Mouse (Mus musculus) skeletal muscle tissue, adult 2 months (tissue): ENCODE results near the gene Psmb11.

Source experiments
- DNase-seq: peaks from one replicate; pipeline ENCODE4 v3.0.0-alpha.2; 2012; ENCODE audit warnings: low read depth, low spot score

The Psmb11 gene

DNA sequence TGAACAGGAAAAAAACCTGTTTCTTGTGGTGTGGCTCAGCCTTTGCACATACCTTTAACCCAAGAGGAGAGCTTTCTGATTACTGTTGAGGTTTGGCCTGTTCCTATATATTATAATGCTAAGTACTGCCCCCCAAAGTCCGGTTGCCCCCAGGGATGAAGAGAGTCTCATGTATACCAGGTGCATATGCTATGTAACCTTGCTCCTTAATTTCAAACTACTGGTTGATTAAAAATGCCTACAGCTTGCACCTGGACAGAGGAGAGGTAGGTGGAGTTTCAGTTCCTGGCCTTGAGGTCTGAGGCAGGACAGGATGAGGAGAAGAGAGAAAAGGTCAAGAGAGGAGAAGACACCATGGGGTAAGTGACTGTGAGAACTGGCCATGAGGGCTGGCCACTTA is at the start of gene Psmb11:
Psmb11 (plus strand) TSS at position 301 of the 400 bp plus-strand sequence.
- no peak for DNase-seq

DNA sequence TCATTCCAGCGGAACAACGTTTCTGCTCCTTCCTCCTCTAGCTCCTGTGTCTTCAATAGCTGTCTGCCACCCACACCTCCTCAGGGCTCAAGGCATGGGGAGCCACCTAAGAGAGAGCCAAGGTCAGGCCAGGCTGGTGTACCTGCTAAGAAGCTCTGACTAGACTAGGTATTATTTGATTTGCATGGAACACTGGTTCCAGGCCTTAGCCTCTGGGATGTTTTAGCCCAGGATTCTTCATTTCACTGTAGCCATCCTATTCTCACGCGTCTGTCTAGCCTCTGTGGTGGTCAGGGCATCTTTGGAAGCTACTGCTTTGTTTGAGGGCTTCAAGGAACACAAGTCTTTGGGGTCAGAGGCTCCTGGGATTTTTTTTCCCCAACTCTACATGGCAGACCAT is 49.1 kb upstream of the Psmb11 start:
- DNase-seq, result no peak

DNA sequence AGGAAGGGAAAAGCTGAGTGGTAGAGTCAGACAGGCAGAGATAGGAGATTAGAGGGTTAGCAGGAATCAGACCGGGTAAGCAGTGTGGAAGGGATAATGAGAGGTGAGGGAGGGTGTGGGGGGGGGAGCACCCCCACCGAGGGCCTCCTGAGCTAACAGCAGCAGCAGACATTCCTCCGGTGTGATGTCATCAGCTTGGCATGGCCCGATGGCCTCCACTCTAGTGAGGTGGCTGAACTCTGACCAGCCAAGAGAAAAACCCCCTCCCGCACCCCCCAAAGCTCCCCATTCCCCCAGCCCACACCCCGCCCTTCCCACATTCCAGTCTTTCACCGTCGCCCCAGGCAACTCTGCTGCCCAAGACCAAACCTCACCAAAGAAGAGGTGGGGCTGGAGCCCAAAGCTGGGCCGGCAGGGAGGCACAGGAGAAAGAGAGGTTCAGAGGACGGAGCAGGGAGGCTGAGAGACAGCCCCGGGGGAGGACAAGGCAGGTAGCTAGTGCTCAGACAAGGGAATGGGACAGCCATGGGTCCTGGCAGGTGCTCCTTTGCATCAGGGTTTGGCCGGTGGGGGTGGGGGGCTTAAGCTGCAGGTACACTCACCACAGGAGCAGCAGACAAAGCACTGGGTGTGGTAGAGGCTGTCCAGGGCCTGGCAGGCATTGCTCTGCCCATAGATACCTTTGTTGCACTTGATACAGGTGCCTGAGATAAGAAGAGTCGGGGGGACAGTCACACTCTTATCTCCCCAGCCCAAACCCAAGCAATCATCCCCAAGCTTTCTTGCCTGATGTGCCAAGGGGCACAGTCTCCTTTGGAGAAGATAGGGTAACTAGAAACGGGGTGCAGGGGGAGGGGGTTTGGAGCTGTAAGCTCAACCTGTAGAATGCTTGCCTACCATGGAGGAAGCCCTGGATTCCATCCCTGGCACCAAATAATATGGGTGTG is 48.2 kb upstream of the Psmb11 start:
- DNase-seq, result no peak

DNA sequence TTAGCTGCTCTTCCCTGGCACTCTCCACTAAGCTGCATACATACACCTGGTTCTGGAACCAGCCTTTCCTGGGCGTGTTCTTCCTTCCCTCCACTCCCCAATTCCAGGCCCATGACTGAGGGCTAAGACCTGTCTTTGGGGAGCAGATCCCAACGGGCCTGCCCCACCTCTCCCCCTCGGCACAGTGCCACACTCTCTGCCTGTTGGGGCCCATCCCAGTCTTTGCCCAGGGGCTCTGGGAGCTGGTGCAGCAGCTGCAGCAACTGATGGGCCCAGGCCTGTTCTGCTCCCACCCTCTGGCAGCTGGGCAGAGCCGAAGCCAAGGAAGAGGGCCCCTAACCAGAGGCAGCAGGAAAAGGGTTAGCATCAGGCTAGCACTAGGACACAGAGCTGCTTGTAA is 47.0 kb upstream of the Psmb11 start:
- DNase-seq, result no peak

DNA sequence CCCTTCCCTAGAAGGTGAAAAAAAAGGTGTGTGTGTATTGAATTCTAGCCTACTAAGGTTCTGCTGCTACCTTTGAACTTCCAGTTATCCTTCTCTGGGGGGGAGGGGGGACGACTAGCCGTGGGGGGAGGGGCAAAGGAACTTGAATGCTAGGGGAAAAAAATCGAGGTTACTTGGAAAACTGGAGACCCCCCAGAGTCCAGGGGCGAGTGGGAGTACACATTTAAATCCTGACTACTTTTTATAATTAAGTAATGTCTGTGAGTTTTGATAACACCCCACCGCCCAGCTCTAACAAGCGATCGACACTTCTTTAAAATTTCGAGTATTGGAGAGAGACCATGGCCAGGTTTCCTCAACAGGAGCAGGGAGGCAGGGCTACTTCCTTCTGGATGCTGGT is 46.2 kb upstream of the Psmb11 start:
- no peak for DNase-seq

DNA sequence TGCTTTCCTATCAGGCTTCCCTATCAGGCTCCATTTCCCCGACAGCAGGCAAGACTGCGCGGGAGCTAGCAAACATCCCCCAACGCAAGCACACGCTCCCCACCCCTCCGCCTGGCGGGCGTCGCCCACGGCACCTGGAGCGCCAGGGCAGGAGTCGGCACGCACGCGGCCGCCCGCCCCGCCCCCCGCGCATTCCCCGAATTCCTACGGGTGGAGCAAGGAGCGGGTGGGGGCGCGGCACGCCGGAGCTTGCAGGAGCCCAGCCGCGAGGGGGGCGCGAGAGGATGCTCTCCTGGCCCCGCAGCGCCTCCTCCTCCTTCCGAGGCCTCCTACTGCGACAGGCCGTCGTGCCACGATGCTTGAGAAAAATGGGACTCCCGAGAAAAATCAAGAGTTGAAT is 45.6 kb upstream of the Psmb11 start:
- DNase-seq, result no peak

DNA sequence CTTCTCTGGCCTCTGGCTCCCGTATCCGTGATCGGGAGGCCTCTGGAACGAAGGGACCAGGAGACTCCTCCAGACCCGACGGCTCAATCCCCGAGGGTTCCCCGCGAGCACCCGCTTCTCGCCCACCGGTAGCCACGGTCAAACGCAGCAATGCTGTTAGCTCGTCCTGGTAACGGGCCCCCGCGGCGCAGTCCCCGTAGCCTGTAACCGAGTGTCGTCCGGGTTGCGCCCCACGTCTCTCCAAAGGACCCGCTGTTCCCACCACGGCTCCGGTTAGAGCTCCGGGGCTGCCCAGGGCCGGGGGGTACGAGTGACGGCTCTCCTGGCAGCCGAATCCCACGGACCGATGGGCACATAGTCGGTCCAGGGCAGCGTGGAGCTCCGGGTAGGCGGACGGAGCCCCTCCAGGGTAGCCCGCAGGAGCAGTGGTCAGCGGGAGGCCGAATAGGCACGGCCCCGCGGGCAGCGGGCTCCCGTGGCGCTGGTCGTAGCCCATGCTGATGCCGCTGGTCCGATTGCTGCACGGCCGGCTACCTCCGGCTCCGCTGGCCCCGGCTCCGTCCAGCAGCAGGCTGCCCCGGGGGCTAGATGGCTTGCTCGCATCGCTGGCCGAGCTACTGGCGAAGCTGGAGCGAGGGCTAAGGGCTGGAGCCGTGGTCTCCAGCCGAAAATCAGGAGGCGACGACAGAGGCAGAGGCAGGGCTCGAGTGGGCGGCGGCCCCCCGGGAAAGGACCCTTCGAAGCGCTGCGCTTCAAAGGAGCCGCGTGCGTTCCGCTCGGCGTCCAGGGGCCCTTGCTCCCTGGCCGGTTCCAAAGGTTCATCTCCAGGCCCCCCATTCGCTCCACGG is 44.8 kb upstream of the Psmb11 start:
- DNase-seq, result no peak

DNA sequence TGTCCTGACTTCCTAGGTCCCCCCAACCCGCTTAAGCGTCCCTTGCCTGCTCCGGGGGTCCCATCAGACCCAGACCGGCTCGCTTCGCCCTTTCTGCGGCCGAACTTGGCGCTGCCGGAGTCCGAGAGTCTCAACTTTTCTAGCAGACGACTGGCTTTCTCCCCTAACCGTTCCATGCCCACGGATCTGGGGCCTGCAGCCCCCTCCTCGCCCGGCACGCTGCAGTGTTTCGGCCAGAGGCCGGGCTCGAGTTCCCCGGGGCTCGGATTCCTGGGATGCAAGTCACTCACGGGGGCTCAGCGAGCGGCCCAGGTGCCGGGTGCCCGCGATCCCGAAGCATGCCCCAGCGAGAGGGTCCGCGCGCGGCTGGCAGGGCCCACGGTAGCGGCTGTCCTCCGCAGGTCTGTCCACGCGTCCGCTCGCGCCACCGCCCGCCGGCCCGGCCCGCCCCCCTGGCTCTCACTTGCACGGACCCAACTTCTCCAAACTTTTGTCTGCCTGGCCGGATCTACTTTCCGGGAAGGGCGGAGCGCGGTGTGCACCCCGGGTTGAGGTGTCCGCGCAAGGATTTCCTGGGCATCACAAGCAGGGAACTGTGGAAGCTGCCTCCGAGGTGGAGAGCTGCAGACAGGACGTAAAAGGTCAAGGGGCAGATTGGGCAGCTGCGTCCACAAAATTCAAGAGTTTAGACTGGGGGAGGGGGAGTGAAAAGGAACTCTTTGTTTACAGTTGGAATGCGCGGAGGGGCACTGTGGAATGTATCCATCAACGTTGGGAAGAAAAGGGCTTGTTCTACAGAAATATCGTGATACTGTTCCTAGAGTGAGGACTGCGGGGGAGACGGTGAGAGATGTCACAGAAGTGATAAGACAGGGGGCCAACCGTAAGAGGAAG is 43.9 kb upstream of the Psmb11 start, which contains the start of gene Ajuba:
Ajuba (minus strand) TSS at position 470 of the 894 bp plus-strand sequence.
- peak; percentile 65 for DNase-seq

DNA sequence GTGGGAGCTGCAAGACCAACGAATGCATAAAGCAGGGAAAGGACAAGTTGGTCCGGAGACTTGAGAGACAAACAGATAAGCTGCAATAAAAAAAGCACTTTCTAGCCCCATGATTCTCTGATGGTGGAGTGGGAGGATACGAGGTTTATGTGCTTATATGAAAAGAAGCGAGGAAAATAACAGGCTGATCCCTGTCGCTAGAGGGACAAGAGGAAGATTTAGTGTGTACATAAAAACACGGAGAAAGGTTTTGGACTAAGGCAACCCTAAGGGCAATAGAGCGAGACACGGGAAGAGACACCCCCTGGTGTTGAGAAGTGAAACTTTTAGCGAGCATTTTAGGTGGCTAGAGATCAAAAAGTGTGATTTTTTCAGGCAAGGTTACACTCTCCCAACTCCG is 43.2 kb upstream of the Psmb11 start:
- no peak for DNase-seq

DNA sequence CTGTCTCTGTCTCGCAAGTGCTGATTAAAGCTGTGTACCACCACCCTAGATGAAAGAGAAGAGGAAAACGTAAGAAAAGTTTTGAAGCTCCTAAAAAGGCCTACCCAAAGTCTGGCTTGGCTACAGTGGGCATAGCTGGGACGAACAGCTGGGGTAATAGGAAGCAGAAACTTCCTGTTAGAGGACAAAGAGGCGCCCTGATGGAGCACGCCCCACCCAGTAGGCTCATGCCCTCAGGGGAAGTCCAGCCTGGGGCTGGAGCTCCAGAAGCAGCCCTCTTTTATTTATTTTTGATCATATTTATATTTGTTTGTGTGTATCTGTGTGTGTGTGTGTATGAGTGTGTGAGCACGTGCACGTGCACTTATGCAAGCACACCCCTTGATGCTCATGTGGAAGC is 41.6 kb upstream of the Psmb11 start:
- no peak for DNase-seq

DNA sequence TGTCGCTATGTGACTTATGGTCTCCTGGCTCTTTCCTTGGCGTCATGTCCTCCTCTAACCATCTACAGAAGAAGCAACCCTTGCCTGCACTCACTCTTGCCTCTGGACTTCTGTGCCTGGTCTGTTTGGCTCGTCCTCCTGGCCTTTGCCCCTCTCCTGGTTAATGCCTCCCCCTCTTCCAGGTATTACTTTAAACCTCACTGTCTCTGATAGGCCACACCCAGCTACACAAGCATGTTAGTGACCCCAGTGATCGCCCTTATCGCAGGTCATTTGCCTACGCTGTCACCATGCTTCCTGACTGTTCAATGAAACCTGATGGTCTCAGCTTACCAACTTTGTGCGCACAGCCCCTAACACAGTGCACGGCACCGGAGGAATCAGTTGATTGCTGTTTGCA is 38.7 kb upstream of the Psmb11 start:
- no peak for DNase-seq

DNA sequence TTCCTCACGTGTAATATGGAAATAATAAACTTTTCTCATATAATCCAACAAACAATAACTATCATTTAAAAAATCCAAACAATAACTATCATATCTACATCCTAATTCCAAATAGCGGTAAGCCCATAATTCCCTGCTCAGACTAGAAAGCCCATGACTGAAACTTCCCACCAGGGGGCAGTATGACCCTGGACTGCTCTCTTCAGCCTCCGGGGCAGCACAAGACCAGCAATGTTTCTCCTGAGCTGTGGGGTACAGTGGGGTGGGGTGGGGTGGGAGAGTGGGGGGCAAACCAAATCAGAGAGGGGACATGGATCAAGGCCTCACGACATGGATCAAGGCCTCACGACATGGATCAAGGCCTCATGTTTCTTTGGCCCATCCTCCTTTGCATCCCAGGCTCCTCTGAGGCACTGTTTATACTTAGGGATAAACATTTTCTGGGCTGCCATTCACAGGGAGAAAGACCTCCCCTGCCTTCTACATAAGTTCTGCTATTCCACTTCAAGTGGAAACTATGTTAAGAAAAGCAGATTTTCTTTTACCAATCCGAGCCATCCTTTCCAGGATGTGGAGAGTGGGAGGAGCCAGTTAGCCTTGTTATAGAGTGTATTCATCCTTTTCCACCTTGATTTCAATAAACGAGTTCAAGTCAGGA is 37.4 kb upstream of the Psmb11 start:
- no peak for DNase-seq

DNA sequence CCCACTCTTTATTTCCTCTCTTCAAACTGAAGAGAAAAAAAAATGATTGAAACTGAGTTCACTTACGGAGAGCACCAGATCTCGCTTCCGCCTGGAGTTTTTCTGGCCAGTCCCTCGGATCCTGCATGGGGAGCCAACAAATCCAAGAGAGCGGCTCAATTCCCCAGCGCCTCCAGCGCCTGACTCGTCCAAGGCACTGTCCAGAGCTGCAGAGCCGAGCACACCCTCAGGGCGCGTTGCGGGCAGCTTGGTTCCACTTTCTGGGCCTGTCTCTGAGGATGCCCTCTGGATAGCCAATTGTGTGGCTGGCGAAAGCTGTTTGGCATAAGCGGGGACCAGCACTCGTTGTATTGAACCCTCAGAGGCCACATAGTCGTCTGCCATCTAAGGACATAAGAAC is 30.2 kb upstream of the Psmb11 start:
- no peak for DNase-seq

DNA sequence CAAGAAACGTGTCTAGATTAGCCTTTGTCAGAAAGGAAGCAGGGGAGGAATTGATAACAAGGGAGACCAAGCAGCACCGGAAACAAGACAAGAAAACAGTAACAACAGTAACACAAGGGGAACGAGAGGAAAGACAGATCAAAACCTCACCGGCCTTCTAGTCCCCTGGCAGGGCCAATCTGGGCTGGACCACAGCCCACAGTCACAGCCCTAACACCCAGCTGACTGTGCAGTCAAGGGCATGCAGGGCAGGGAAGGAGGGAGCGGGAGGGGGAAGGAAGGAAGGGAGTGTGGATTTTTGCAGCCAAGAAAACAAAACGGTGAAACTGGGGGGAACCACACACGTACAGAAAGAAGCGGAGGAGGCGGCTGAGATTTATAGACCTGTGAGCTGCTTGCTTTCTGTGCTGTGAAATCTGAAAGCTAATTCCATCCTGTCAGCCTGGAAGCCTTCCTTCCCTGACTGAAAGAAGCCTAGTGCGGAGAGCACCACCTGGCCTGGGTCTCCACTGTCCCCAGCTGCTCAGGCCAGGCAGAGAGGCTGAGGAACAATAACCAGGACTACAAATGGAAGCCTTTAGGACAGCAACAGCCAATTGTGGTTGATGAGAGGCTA is 28.8 kb upstream of the Psmb11 start:
- DNase-seq, result no peak

DNA sequence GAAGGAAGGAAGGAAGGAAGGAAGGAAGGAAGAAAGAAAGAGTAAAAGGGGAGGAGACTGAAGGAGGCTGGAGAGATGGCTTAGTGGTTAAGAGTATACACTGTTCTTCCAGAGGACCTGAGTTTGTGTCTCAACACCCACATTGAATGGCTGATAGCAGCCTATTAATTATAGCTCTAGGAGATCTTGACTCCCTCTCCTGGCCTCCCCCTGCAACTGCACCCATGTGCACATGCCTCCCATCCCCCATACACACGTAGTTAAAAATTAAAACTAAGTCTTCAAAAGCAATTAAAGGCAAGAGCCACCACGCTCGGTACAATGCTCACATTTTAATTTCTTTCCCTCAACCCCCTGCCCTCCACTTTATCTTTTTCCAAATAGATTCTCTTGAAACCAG is 27.2 kb upstream of the Psmb11 start:
- DNase-seq, result no peak

DNA sequence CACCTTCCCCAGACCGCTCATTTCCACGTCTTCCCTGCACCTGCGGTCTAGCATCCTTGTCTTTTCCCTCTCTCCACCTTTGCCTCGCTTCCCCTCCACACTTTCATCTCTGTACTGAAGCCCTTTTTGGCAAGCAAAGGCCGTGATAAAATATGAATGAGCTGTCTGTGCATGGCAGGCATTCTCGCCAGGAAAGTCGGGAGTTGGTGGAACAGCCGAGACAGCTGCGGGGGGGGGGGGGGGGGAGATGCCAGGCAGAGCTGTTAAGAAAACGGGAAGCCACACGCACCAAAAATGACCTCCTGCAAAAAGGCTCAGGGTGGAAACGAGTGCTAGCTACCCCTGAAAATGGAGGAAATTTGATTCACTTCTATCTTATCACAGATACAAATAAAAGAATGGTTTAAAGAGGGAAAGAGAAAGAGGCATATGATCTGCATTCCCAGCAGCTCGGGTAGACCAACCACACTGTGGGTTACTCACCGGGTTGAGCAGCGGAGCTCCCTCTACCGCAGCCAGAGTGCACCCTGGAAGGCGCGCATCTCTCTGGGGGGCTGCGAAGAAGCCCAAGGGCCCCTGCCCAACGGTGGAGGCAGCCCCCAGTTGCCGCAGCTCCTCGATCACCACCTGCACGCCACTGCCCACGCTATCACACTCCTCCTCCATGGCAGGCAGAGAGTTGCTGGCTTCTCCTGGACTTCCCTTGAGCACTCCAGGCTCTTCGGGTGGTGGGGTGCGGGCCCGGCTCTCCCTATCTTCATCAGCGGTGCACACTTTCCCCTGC is 26.4 kb upstream of the Psmb11 start:
- no peak for DNase-seq

DNA sequence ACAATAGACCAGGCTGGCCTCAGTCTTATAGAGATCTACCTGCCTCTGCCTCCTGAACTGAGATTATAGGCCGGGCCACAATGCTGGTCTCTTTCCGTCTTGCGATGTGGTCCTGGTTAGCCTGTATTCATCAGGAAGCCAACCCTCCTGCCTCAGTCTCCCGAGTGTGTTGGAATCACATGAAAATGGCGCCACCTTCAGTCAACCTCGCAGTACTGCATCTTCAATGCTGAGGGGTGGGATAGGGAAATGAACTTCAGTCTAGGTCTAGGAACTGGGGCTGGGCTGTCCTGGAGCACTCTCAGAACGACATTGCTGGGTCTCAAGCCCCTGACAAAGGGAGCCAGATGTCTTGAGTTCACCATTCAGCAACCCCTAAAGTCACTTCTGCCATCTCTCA is 24.1 kb upstream of the Psmb11 start:
- DNase-seq, result no peak

DNA sequence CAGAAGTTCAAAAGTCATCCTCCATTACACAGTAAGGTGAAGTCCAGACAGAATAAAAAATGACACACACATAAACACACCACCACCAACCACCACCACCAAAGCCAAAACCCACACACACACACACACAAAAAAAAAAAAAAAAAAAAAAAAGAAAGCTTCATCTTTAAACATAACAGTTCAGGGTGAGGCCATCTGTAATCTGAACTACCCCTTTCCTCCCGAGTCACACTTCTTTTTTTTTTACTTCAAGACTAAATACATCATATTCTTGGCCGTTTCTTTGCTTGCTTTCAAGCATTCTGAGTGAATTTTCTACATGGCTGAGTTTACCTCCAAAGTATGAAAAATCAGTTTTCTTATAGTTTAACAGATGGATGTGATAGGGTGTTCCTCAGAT is 19.6 kb upstream of the Psmb11 start:
- DNase-seq, result no peak

DNA sequence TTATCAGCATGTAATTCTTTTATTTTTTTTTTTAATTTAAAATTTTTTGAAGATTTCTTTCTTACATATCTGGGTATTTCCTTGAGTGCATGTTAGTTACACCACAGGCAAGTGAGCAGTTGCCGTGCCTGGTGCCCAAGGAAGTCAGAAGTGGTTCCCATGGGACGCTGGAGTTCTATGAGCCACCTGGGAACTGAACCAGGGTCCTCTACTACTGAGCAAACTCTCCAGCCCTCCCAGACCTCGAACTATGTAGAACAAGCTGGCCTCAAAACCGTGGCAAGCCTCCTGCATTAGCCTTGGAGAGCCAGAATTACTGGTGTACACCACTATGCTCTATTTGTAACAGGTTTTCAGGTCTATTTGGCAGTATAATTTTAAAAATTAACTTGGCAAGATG is 18.6 kb upstream of the Psmb11 start:
- no peak for DNase-seq
